Mouse (Mus musculus): Measurements from ENCODE around the gene Cyp2d12. TPM values are rescaled to one million over a fixed set of nuclear protein-coding genes. Genes with fewer than 3 reads are reported as not detected.

Gene Cyp2d12
- polyA plus RNA-seq, 1 experiment, result not detected

Other genes with a start within 250 kb of the Cyp2d12 start
- 53.2 TPM for gene Naga, start 216.1 kb upstream of the Cyp2d12 start, polyA plus RNA-seq (2012; fragmentation: generic; extraction: Trizol)
- 0.05 TPM for gene Pheta2, start 216.1 kb upstream of the Cyp2d12 start, polyA plus RNA-seq (2012; fragmentation: generic; extraction: Trizol)
- gene Smdt1, start 216.1 kb upstream of the Cyp2d12 start, polyA plus RNA-seq (2012; fragmentation: generic; extraction: Trizol), result 665 TPM
- 517 TPM for gene Ndufa6, start 200.8 kb upstream of the Cyp2d12 start, polyA plus RNA-seq (2012; fragmentation: generic; extraction: Trizol)
- gene Cyp2d22, start 174.8 kb upstream of the Cyp2d12 start, polyA plus RNA-seq (2012; fragmentation: generic; extraction: Trizol), result 2.4 TPM
- gene Cyp2d11, start 161.1 kb upstream of the Cyp2d12 start, polyA plus RNA-seq (2012; fragmentation: generic; extraction: Trizol), result not detected
- gene Cyp2d10, start 147.9 kb upstream of the Cyp2d12 start, polyA plus RNA-seq (2012; fragmentation: generic; extraction: Trizol), result not detected
- gene Cyp2d9, start 121.6 kb upstream of the Cyp2d12 start, polyA plus RNA-seq (2012; fragmentation: generic; extraction: Trizol), result not detected
- not detected for gene Cyp2d34, start 65.9 kb downstream of the Cyp2d12 start, polyA plus RNA-seq (2012; fragmentation: generic; extraction: Trizol)
- gene Cyp2d40, start 209.1 kb downstream of the Cyp2d12 start, polyA plus RNA-seq (2012; fragmentation: generic; extraction: Trizol), result not detected
- not detected for gene Cyp2d26, start 239.2 kb downstream of the Cyp2d12 start, polyA plus RNA-seq (2012; fragmentation: generic; extraction: Trizol)

Measured in myocyte (in vitro differentiated cells).